Mouse (Mus musculus): ENCODE results near the gene Cd59a.
"Not testable (repeated sequence)": the region's sequence is repeated elsewhere in the genome, so short reads cannot be mapped to it uniquely, and the experiment has no call there.

The Cd59a gene

GRCm38 (mm10) chr2:104098529-104099230 lies 3.1 kb downstream of the Cd59a start:
- POLR2A ChIA-PET, result interaction anchor here (0.7 to 2.8 kb wide), 21 partner anchors 9 to 506 kb away, joined by 3 to 28 read pairs (median 4); partner anchors contain the start of genes A930018P22Rik (in 4 of the 4), Cd59b (in 2 of the 4) and Cstf3 (in 1 of the 4)
- CTCF ChIA-PET, result interaction anchor here in 1 of 4 experiments (0.7 kb wide), 1 partner anchor 64 kb away, joined by 3 read pairs; no protein-coding TSS in a partner anchor

- ChIA-PET POLR2A (interaction anchor here (0.7 to 2.8 kb wide), 21 partner anchors 8 to 505 kb away, joined by 3 to 28 read pairs (median 4); partner anchors contain the start of genes A930018P22Rik (in 4 of the 4), Cd59b (in 2 of the 4) and Cstf3 (in 1 of the 4)), CTCF (interaction anchor here in 1 of 4 experiments (0.7 kb wide), 1 partner anchor 64 kb away, joined by 3 read pairs; no protein-coding TSS in a partner anchor)
Observed at GRCm38 (mm10) chr2:104099231-104099585, 3.6 kb downstream of the Cd59a start.

GRCm38 (mm10) chr2:104099946-104100345 lies 4.3 kb downstream of the Cd59a start:
- POLR2A ChIA-PET, result interaction anchor here in 3 of 4 experiments (0.6 to 2.6 kb wide), 8 partner anchors 10 to 231 kb away, joined by 3 to 28 read pairs (median 6); partner anchors contain the start of gene A930018P22Rik (in 3 of the 3)

GRCm38 (mm10) chr2:104104800-104105199 lies 9.2 kb downstream of the Cd59a start:
- CTCF ChIA-PET, result no interaction called here
- POLR2A ChIA-PET, result interaction anchor here in 2 of 4 experiments (0.5 to 3.5 kb wide), 7 partner anchors 8 to 35 kb away, joined by 3 to 12 read pairs (median 4); partner anchors contain the start of gene A930018P22Rik (in 2 of the 2)

More at GRCm38 (mm10) chr2:104099946-104100345, 4.3 kb downstream of the Cd59a start:
- CTCF ChIA-PET, result no interaction called here

GRCm38 (mm10) chr2:104109021-104109420 lies 13.4 kb downstream of the Cd59a start:
- POLR2A ChIA-PET, result interaction anchor here (0.6 to 3.2 kb wide), 15 partner anchors 9 to 481 kb away, joined by 3 to 19 read pairs (median 5); partner anchors contain the start of genes A930018P22Rik (in 2 of the 4), Cd59a (in 2 of the 4), Cd59b (in 2 of the 4) and Cstf3 (in 1 of the 4)
- CTCF ChIA-PET, result not testable (repeated sequence)

GRCm38 (mm10) chr2:104109528-104109927 lies 13.9 kb downstream of the Cd59a start:
- ChIA-PET POLR2A (interaction anchor here (0.6 to 3.2 kb wide), 16 partner anchors 9 to 481 kb away, joined by 3 to 19 read pairs (median 5); partner anchors contain the start of genes A930018P22Rik (in 3 of the 4), Cd59a (in 2 of the 4), Cd59b (in 2 of the 4) and Cstf3 (in 1 of the 4)), CTCF (no interaction called here)

GRCm38 (mm10) chr2:104110031-104110430 lies 14.4 kb downstream of the Cd59a start:
- CTCF ChIA-PET, result no interaction called here
- POLR2A ChIA-PET, result interaction anchor here (0.9 to 3.2 kb wide), 15 partner anchors 9 to 480 kb away, joined by 3 to 19 read pairs (median 5); partner anchors contain the start of genes A930018P22Rik (in 3 of the 4), Cd59a (in 2 of the 4), Cd59b (in 1 of the 4) and Cstf3 (in 1 of the 4)

- POLR2A ChIA-PET, result interaction anchor here in 2 of 4 experiments (1.2 to 2.1 kb wide), 3 partner anchors 11 to 15 kb away, joined by 3 to 19 read pairs (median 4); partner anchors contain the start of gene A930018P22Rik (in 2 of the 2)
- CTCF ChIA-PET, result not testable (repeated sequence)
Observed at GRCm38 (mm10) chr2:104111170-104111797, 15.7 kb downstream of the Cd59a start.

- POLR2A ChIA-PET, CTCF ChIA-PET: not testable (repeated sequence)
Observed at GRCm38 (mm10) chr2:104113563-104113962, 18.0 kb downstream of the Cd59a start.

- ChIA-PET POLR2A (interaction anchor here in 1 of 4 experiments (1.6 kb wide), 1 partner anchor 14 kb away, joined by 5 read pairs; no protein-coding TSS in a partner anchor), CTCF (no interaction called here)
Observed at GRCm38 (mm10) chr2:104114898-104115297, 19.3 kb downstream of the Cd59a start.

- CTCF ChIA-PET, result not testable (repeated sequence)
- POLR2A ChIA-PET, result interaction anchor here in 1 of 4 experiments (1.3 kb wide), 1 partner anchor 30 kb away, joined by 3 read pairs; no protein-coding TSS in a partner anchor
Observed at GRCm38 (mm10) chr2:104117173-104117572, 21.6 kb downstream of the Cd59a start.

GRCm38 (mm10) chr2:104119097-104119496 lies 23.5 kb downstream of the Cd59a start:
- POLR2A ChIA-PET, result interaction anchor here in 2 of 4 experiments (1.2 to 2.4 kb wide), 7 partner anchors 9 to 32 kb away, joined by 3 to 11 read pairs (median 4); partner anchors contain the start of gene Cd59a (in 1 of the 2)

GRCm38 (mm10) chr2:104120312-104120711 lies 24.7 kb downstream of the Cd59a start:
- ChIA-PET CTCF (interaction anchor here in 2 of 4 experiments (0.5 to 1.0 kb wide), 2 partner anchors 11 to 513 kb away, joined by 4 to 5 read pairs; no protein-coding TSS in a partner anchor), POLR2A (interaction anchor here in 2 of 4 experiments (1.2 to 2.4 kb wide), 4 partner anchors 11 to 51 kb away, joined by 3 to 11 read pairs (median 8); partner anchors contain the start of gene Cd59b (in 1 of the 2))

More at GRCm38 (mm10) chr2:104119097-104119496, 23.5 kb downstream of the Cd59a start:
- CTCF ChIA-PET, result interaction anchor here in 1 of 4 experiments (1.0 to 1.5 kb wide), 2 partner anchors 12 to 257 kb away, joined by 3 to 4 read pairs; no protein-coding TSS in a partner anchor

GRCm38 (mm10) chr2:104121681-104122504 lies 26.3 kb downstream of the Cd59a start:
- CTCF ChIA-PET, result interaction anchor here in 2 of 4 experiments (0.9 to 1.4 kb wide), 5 partner anchors 9 to 87 kb away, joined by 3 to 9 read pairs (median 5); no protein-coding TSS in a partner anchor
- POLR2A ChIA-PET, result interaction anchor here (0.5 to 2.8 kb wide), 59 partner anchors 9 to 621 kb away, joined by 3 to 31 read pairs (median 5); partner anchors contain the start of genes Cd59a (in 3 of the 4), Cd59b (in 3 of the 4), Cstf3 (in 3 of the 4) and Abtb2 (in 2 of the 4)

GRCm38 (mm10) chr2:104122505-104123378 lies 27.1 kb downstream of the Cd59a start, which contains the start of gene A930018P22Rik:
TSS of gene A930018P22Rik (plus strand) at chr2:104122769.
- ChIA-PET POLR2A (interaction anchor here (0.6 to 2.8 kb wide), 69 partner anchors 8 to 621 kb away, joined by 3 to 31 read pairs (median 4); partner anchors contain the start of genes Cd59a (in 3 of the 4), Cstf3 (in 3 of the 4), Abtb2 (in 2 of the 4) and Cd59b (in 2 of the 4)), CTCF (interaction anchor here in 3 of 4 experiments (0.6 to 1.4 kb wide), 9 partner anchors 8 to 297 kb away, joined by 3 to 9 read pairs (median 4); no protein-coding TSS in a partner anchor)

- POLR2A ChIA-PET, result interaction anchor here in 3 of 4 experiments (0.7 to 2.8 kb wide), 38 partner anchors 9 to 620 kb away, joined by 3 to 31 read pairs (median 7); partner anchors contain the start of genes Cd59a (in 3 of the 3), Cstf3 (in 2 of the 3), Abtb2 (in 1 of the 3) and Caprin1 (in 1 of the 3)
- CTCF ChIA-PET, result interaction anchor here in 3 of 4 experiments (1.1 to 1.3 kb wide), 3 partner anchors 23 to 296 kb away, joined by 3 to 9 read pairs (median 4); no protein-coding TSS in a partner anchor
Observed at GRCm38 (mm10) chr2:104123540-104123939, 27.9 kb downstream of the Cd59a start.

All from embryonic stem cell, embryonic (primary cell).